In genomic region chr10:68104881-68105781, GRCm38 (mm10) we compare ENCODE assay signal across 8 mouse cellular contexts.
DNase-seq lines count a peak whose midpoint lies in the region; ATAC-seq lines count a peak whose summit lies in the region.

No protein-coding gene starts in this region.

- no peak overlapping the region for H3K4me3 ChIP-seq in kidney, embryonic 16.5 days (ENCODE audit: low read length)
- H3K4me3 ChIP-seq in hindbrain, embryonic 13.5 days, result no peak overlapping the region
- no peak overlapping the region for H3K4me3 ChIP-seq in midbrain, embryonic 11.5 days (ENCODE audit: low read depth, low read length)

- H3K9me3 ChIP-seq in kidney, embryonic 16.5 days (ENCODE audit: low read length), result no peaks in the 10 kb centered on the region
- no peaks in the 10 kb centered on the region for H3K9me3 ChIP-seq in hindbrain, embryonic 13.5 days
- no peaks in the 10 kb centered on the region for H3K9me3 ChIP-seq in midbrain, embryonic 11.5 days (ENCODE audit: control insufficient read depth, low read length)

- H3K36me3 ChIP-seq in kidney, embryonic 16.5 days (ENCODE audit: insufficient read depth, low read length), result peaks cover 25% of the 10 kb centered on the region
- peaks cover 12% of the 10 kb centered on the region for H3K36me3 ChIP-seq in hindbrain, embryonic 13.5 days
- H3K36me3 ChIP-seq in midbrain, embryonic 11.5 days (ENCODE audit: control insufficient read depth, insufficient read depth, low read length), result no peaks in the 10 kb centered on the region

- H3K27me3 ChIP-seq in kidney, embryonic 16.5 days (ENCODE audit: insufficient read depth, low read length), result no peaks in the 10 kb centered on the region
- no peaks in the 10 kb centered on the region for H3K27me3 ChIP-seq in hindbrain, embryonic 13.5 days
- H3K27me3 ChIP-seq in midbrain, embryonic 11.5 days (ENCODE audit: control insufficient read depth, insufficient read depth, low read length), result no peaks in the 10 kb centered on the region

- H3K9ac ChIP-seq in kidney, embryonic 16.5 days (replicated peaks; ENCODE audit: low read length), result no peak overlapping the region; the same call in 1 of the 2 replicates
- H3K9ac ChIP-seq in hindbrain, embryonic 13.5 days, result no peak overlapping the region
- H3K9ac ChIP-seq in midbrain, embryonic 11.5 days (ENCODE audit: low read length), result no peak overlapping the region

- no peak for DNase-seq in kidney, adult 8-10 months
- peak; percentile 35 for DNase-seq in brain, adult 2 months (ENCODE audit: low read depth, low spot score)
- DNase-seq in midbrain, embryonic 11.5 days (ENCODE audit: low spot score, missing footprints), result peak; percentile 86
- DNase-seq in ovary, postnatal 36 days (ENCODE audit: low spot score), result no peak
- DNase-seq in layer of hippocampus, postnatal 14 days (ENCODE audit: low spot score in 2 of 2), result no peak
- DNase-seq in Muller cell, postnatal 12 days (ENCODE audit: inconsistent ontology term), result no peak

- WGBS in kidney, embryonic 16.5 days, result 31% methylated on average over 14 of the region's 14 CpGs
- 65% methylated on average over 14 of the region's 14 CpGs for WGBS in hindbrain, embryonic 13.5 days
- 69% methylated on average over 14 of the region's 14 CpGs for WGBS in midbrain, embryonic 11.5 days

- H3K27ac ChIP-seq in kidney, embryonic 16.5 days (ENCODE audit: low read length), result peak overlapping the region; percentile 93
- peak overlapping the region; percentile 91 for H3K27ac ChIP-seq in hindbrain, embryonic 13.5 days
- no peak overlapping the region for H3K27ac ChIP-seq in midbrain, embryonic 11.5 days (ENCODE audit: low read depth, low read length)

- H3K4me1 ChIP-seq in kidney, embryonic 16.5 days (ENCODE audit: insufficient read depth, low read length), result peaks cover 36% of the 10 kb centered on the region
- H3K4me1 ChIP-seq in hindbrain, embryonic 13.5 days (replicated peaks), result peaks cover 39% of the 10 kb centered on the region
- H3K4me1 ChIP-seq in midbrain, embryonic 11.5 days (ENCODE audit: control insufficient read depth, insufficient read depth, low read length), result peaks cover 5% of the 10 kb centered on the region; the same call in 1 of the 2 replicates

- peak overlapping the region; percentile 26; the same call in 1 of the 2 replicates for H3K4me2 ChIP-seq in kidney, embryonic 16.5 days (replicated peaks; ENCODE audit: low read depth, low read length)
- H3K4me2 ChIP-seq in hindbrain, embryonic 13.5 days, result no peak overlapping the region
- H3K4me2 ChIP-seq in midbrain, embryonic 11.5 days, result no peak overlapping the region

- peak; percentile 35; the same call in 1 of the 2 replicates for ATAC-seq in kidney, embryonic 16.5 days (ENCODE audit: low FRiP score, low TSS enrichment)
- ATAC-seq in hindbrain, embryonic 13.5 days (ENCODE audit: low FRiP score), result no peak
- ATAC-seq in midbrain, embryonic 11.5 days (ENCODE audit: low FRiP score), result no peak

Comparison
In these comparisons a context has a peak if more than half of its experiments do, and no peak if none do; other contexts are left out.
1. DNase-seq: peak in brain, adult 2 months (single experiment) and midbrain, embryonic 11.5 days (single experiment); none in kidney, adult 8-10 months (0 of 2), ovary, postnatal 36 days (single experiment), layer of hippocampus, postnatal 14 days (0 of 2) and Muller cell, postnatal 12 days (single experiment).